Mouse (Mus musculus) stomach, postnatal 0 days (tissue): ENCODE data around the gene Dph5.

Experiments used
- CTCF ChIP-seq: IDR thresholded peaks from 2 replicates; pipeline ENCODE4 v1.5.1; 2016; ENCODE audit warnings: antibody characterized with exemption, low read depth, mild to moderate bottlenecking, moderate library complexity
- EP300 ChIP-seq: optimal IDR thresholded peaks from 2 replicates; pipeline ENCODE3; 2016; ENCODE audit warnings: antibody characterized with exemption

GRCm38 (mm10) chr3:115940510-115940909 lies 52.9 kb downstream of the Dph5 start:
- TF ChIP-seq CTCF: no peak
- no peak for TF ChIP-seq EP300
